Mouse (Mus musculus) heart, embryonic 15.5 days (tissue): ENCODE data around the gene Olfr1358. TPM values are rescaled to one million over a fixed set of nuclear protein-coding genes. Genes with fewer than 3 reads are reported as not detected.
"Not testable (repeated sequence)": the region's sequence is repeated elsewhere in the genome, so short reads cannot be mapped to it uniquely, and the experiment has no call there.

Experiments used
- ATAC-seq: fragments of 200-750 bp; cut with Nextera tagmentation; replicated peaks from 2 replicates; pipeline ENCODE4 v1.8.0; 2017; ENCODE audit warnings: low read depth, moderate TSS enrichment; ENCODE audit not compliant: insufficient number of reproducible peaks, insufficient read depth, low FRiP score
- H3K27ac ChIP-seq: fragments of 300-500 bp; sonication (generic); 2 replicates; pipeline ENCODE4 v1.5.1; 2015; ENCODE audit warnings: mild to moderate bottlenecking, inconsistent platforms
- H3K27me3 ChIP-seq: fragments of 300-500 bp; sonication (generic); 2 replicates; pipeline ENCODE4 v1.6.1; 2015; ENCODE audit warnings: inconsistent platforms
- H3K36me3 ChIP-seq: fragments of 300-500 bp; sonication (generic); 2 replicates; pipeline ENCODE4 v1.6.1; 2015; ENCODE audit warnings: mild to moderate bottlenecking, inconsistent platforms
- H3K4me1 ChIP-seq: fragments of 300-500 bp; sonication (generic); replicated peaks from 2 replicates; pipeline ENCODE4 v1.6.1; 2015; ENCODE audit warnings: inconsistent platforms
- H3K4me2 ChIP-seq: fragments of 300-500 bp; sonication (generic); 2 replicates; pipeline ENCODE4 v1.6.1; 2015; ENCODE audit warnings: inconsistent platforms, mild to moderate bottlenecking, moderate library complexity
- H3K4me3 ChIP-seq: fragments of 300-500 bp; sonication (generic); 2 replicates; pipeline ENCODE4 v1.5.1; 2015; ENCODE audit warnings: mild to moderate bottlenecking, inconsistent platforms
- H3K9ac ChIP-seq: fragments of 300-500 bp; sonication (generic); 2 replicates; pipeline ENCODE4 v1.6.1; 2015; ENCODE audit warnings: mild to moderate bottlenecking, inconsistent platforms
- H3K9me3 ChIP-seq: fragments of 300-500 bp; sonication (generic); replicated peaks from 2 replicates; pipeline ENCODE4 v1.6.1; 2016; ENCODE audit warnings: inconsistent platforms
- WGBS: fragments of 180-500 bp; shearing (Covaris S2); methylation state at CpG from one replicate; pipeline ENCODE4 v1.1.7; 2015; ENCODE audit warnings: mixed read lengths; 5-methylcytosine and 5-hydroxymethylcytosine counted together
- polyA plus RNA-seq: library from polyadenylated mRNA; unstranded; fragments of >200 nt; fragmentation: Nextera tagmentation; extraction: Ambion mirVana; gene quantifications from 2 replicates; pipeline ENCODE4 v1.2.1, GENCODE M21; 2015

The Olfr1358 gene
- polyA plus RNA-seq, 1 experiment from 2014 or later, result not detected

- Histone ChIP-seq H3K27me3 (peaks cover 18% of the 10 kb centered on the region), H3K4me2 (no peak overlapping the region), H3K4me1 (peaks cover 8% of the 10 kb centered on the region; the same call in 1 of the 2 replicates), H3K9ac (no peak overlapping the region), H3K4me3 (no peak overlapping the region), H3K9me3 (no peaks in the 10 kb centered on the region), H3K36me3 (no peaks in the 10 kb centered on the region), H3K27ac (no peak overlapping the region)
- whole genome bisulfite sequencing, result 72% methylated on average over 5 of the region's 5 CpGs
- no peak for ATAC-seq
These were observed 30.4 kb upstream of the Olfr1358 start for GRCm38 (mm10) chr10:78486871-78487270.

- H3K27me3 ChIP-seq, result peaks cover 18% of the 10 kb centered on the region
- WGBS, result 11% methylated on average over 26 of the region's 26 CpGs
- H3K4me2 ChIP-seq, result peak overlapping the region; percentile 72
- peaks cover 4% of the 10 kb centered on the region; the same call in 1 of the 2 replicates for H3K4me1 ChIP-seq
- peak overlapping the region; percentile 53 for H3K9ac ChIP-seq
- no peaks in the 10 kb centered on the region for H3K9me3 ChIP-seq
- ATAC-seq, result peak; percentile 61
- H3K27ac ChIP-seq, result no peak overlapping the region
- no peaks in the 10 kb centered on the region for H3K36me3 ChIP-seq
- H3K4me3 ChIP-seq, result peak overlapping the region; percentile 40
These were observed 29.7 kb upstream of the Olfr1358 start for GRCm38 (mm10) chr10:78487431-78488086.

- no peak for ATAC-seq
- H3K9me3 ChIP-seq, result no peaks in the 10 kb centered on the region
- WGBS, result 69% methylated on average over 6 of the region's 6 CpGs
- H3K27me3 ChIP-seq, result no peaks in the 10 kb centered on the region
- no peaks in the 10 kb centered on the region for H3K4me1 ChIP-seq
- no peak overlapping the region for H3K9ac ChIP-seq
- no peak overlapping the region for H3K27ac ChIP-seq
- H3K36me3 ChIP-seq, result no peaks in the 10 kb centered on the region
- no peak overlapping the region for H3K4me3 ChIP-seq
- H3K4me2 ChIP-seq, result no peak overlapping the region
These were observed 14.1 kb upstream of the Olfr1358 start for GRCm38 (mm10) chr10:78502986-78503733.

- H3K27me3 ChIP-seq, result no peaks in the 10 kb centered on the region
- no peak overlapping the region for H3K27ac ChIP-seq
- no peak overlapping the region for H3K9ac ChIP-seq
- H3K36me3 ChIP-seq, result no peaks in the 10 kb centered on the region
- H3K4me2 ChIP-seq, result no peak overlapping the region
- ATAC-seq, result no peak
- no peaks in the 10 kb centered on the region for H3K4me1 ChIP-seq
- H3K4me3 ChIP-seq, result no peak overlapping the region
- no peaks in the 10 kb centered on the region for H3K9me3 ChIP-seq
- WGBS, result 65% methylated on average over 9 of the region's 9 CpGs
These were observed 2.6 kb downstream of the Olfr1358 start for GRCm38 (mm10) chr10:78519792-78520191.

- no peaks in the 10 kb centered on the region for H3K4me1 ChIP-seq
- no peaks in the 10 kb centered on the region for H3K36me3 ChIP-seq
- WGBS, result 46% methylated on average over 17 of the region's 17 CpGs
- no peak overlapping the region for H3K27ac ChIP-seq
- no peak overlapping the region for H3K4me2 ChIP-seq
- ATAC-seq, result no peak
- no peak overlapping the region for H3K4me3 ChIP-seq
- H3K9me3 ChIP-seq, result no peaks in the 10 kb centered on the region
- no peaks in the 10 kb centered on the region for H3K27me3 ChIP-seq
- H3K9ac ChIP-seq, result no peak overlapping the region
These were observed 3.2 kb downstream of the Olfr1358 start for GRCm38 (mm10) chr10:78520260-78521005.

GRCm38 (mm10) chr10:78525071-78525470 is 7.8 kb downstream of the Olfr1358 start:
- not testable (repeated sequence) for H3K4me2 ChIP-seq, H3K9me3 ChIP-seq, H3K9ac ChIP-seq, H3K4me1 ChIP-seq, H3K27me3 ChIP-seq, H3K4me3 ChIP-seq, ATAC-seq, H3K27ac ChIP-seq, H3K36me3 ChIP-seq
- WGBS, result 59% methylated on average over 3 of the region's 3 CpGs

GRCm38 (mm10) chr10:78525511-78525910 is 8.3 kb downstream of the Olfr1358 start:
- no peak for ATAC-seq
- Histone ChIP-seq H3K4me1 (peaks cover 3% of the 10 kb centered on the region; the same call in 1 of the 2 replicates), H3K27me3 (no peaks in the 10 kb centered on the region), H3K36me3 (no peaks in the 10 kb centered on the region), H3K4me2 (no peak overlapping the region), H3K9ac (no peak overlapping the region), H3K27ac (no peak overlapping the region), H3K9me3 (no peaks in the 10 kb centered on the region), H3K4me3 (no peak overlapping the region)
- 39% methylated on average over 4 of the region's 4 CpGs for WGBS

- no peak for ATAC-seq
- Histone ChIP-seq H3K36me3 (no peaks in the 10 kb centered on the region), H3K9ac (no peak overlapping the region), H3K4me1 (no peaks in the 10 kb centered on the region), H3K9me3 (no peaks in the 10 kb centered on the region), H3K27ac (no peak overlapping the region), H3K27me3 (0 out of 2 replicates have a peak, but pooled peaks cover 2% of the 10 kb centered on the region), H3K4me2 (no peak overlapping the region), H3K4me3 (no peak overlapping the region)
- WGBS, result 47% methylated on average over 2 of the region's 2 CpGs
These were observed 23.7 kb downstream of the Olfr1358 start for GRCm38 (mm10) chr10:78540943-78541342.

- WGBS, result 71% methylated on average over 1 of the region's 1 CpGs
- Histone ChIP-seq H3K9me3 (no peaks in the 10 kb centered on the region), H3K9ac (no peak overlapping the region), H3K27me3 (no peaks in the 10 kb centered on the region), H3K4me3 (no peak overlapping the region), H3K27ac (no peak overlapping the region), H3K36me3 (no peaks in the 10 kb centered on the region), H3K4me1 (no peaks in the 10 kb centered on the region), H3K4me2 (no peak overlapping the region)
- ATAC-seq, result no peak
These were observed 47.8 kb downstream of the Olfr1358 start for GRCm38 (mm10) chr10:78565070-78565469.

- no peak overlapping the region for H3K27ac ChIP-seq
- no peaks in the 10 kb centered on the region for H3K36me3 ChIP-seq
- no peaks in the 10 kb centered on the region for H3K9me3 ChIP-seq
- no peak overlapping the region for H3K4me2 ChIP-seq
- no peaks in the 10 kb centered on the region for H3K4me1 ChIP-seq
- ATAC-seq, result no peak
- no peaks in the 10 kb centered on the region for H3K27me3 ChIP-seq
- no peak overlapping the region for H3K9ac ChIP-seq
- no peak overlapping the region for H3K4me3 ChIP-seq
- 66% methylated on average over 3 of the region's 3 CpGs for WGBS
These were observed 52.0 kb downstream of the Olfr1358 start for GRCm38 (mm10) chr10:78569191-78569590.

- Histone ChIP-seq H3K4me2 (no peak overlapping the region), H3K27ac (no peak overlapping the region), H3K36me3 (no peaks in the 10 kb centered on the region), H3K9ac (no peak overlapping the region), H3K4me3 (no peak overlapping the region), H3K27me3 (no peaks in the 10 kb centered on the region), H3K4me1 (no peaks in the 10 kb centered on the region), H3K9me3 (no peaks in the 10 kb centered on the region)
- ATAC-seq, result no peak
- 36% methylated on average over 3 of the region's 3 CpGs for WGBS
These were observed 52.5 kb downstream of the Olfr1358 start for GRCm38 (mm10) chr10:78569686-78570085.
